Mouse (Mus musculus): Measurements from ENCODE around the gene Dnah11.

GRCm38 (mm10) chr12:118080441-118080840, 118.4 kb downstream of the Dnah11 start:
- no peak for TF ChIP-seq CTCF (conservative IDR thresholded peaks at IDR 0.05; ENCODE audit: insufficient read depth, insufficient read length, low read depth, low read length)
- no peak for TF ChIP-seq POLR2A (IDR thresholded peaks at IDR 0.05; ENCODE audit: low read depth, low read length)
